Mouse (Mus musculus) neutrophil, adult 65 days (primary cell): ENCODE results near the gene Tmem150c. TPM values are rescaled to one million over a fixed set of nuclear protein-coding genes. Genes with fewer than 3 reads are reported as not detected.

ENCODE experiments used
- total RNA-seq: library from RNA; stranded (reverse); gene quantifications from 2 replicates; pipeline ENCODE4 v1.2.4, GENCODE M21; 2023

Gene Tmem150c
- 0.19 TPM in 1 of 2 replicates, not detected in the other for total RNA-seq

DNA sequence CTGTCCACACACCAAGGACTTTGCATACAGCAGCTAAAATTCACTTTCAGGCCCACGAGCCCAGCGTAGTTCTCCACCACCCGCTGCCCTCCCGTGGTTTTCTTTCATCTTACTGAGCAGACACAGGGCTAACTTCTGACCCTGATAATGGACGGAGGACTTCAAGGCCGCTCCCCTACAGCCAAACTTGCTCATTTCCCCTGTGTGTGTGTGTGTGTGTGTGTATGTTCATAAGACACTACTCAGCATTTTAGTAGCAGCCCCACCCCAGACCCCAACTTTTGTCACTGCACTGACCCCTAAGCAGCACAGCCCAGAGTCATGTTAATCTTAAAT lies at the start of gene Tmem150c:
Tmem150c (minus strand) TSS at position 171 of the 336 bp plus-strand sequence.

DNA sequence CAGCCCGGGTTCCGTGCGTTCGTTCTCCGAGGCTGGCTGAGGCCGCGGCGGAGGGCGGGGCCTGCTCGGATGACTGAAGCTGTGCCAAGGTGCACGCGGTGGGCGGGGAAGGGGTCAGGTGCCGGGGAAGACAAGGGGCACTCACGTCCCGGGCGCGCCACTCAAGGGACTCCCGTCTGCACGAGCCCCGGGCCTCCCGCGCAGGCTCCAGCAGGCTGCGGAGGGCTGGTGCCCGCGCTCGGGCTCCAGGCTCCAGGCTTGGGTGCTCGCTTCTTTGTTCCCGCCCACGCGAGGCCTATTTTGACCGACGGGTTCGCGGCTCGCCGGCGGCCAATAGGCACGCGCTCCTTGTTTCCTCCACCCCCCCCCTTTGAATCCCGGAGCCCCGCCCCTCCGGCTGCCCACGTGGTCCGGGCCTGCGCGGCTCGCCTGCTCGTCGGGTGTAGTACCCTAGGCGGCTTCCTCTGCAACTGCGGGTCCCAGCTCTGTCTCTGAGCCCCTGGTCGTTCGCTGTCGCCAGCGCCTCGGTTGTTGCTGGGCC lies 119.9 kb downstream of the Tmem150c start, which contains the start of the genes Hnrnpdl and Enoph1:
Hnrnpdl (minus strand) TSS at position 63 of the 541 bp plus-strand sequence.
Enoph1 (plus strand) TSS at position 384 of the 541 bp plus-strand sequence.

Other genes with a start within 250 kb of the Tmem150c start
- gene Hnrnpd, start 180.9 kb downstream of the Tmem150c start, total RNA-seq = 197 and 201 TPM in 2 replicates
- 1.7 and 2.3 TPM in 2 replicates for gene 4930524J08Rik, start 180.7 kb downstream of the Tmem150c start, total RNA-seq
- gene Hnrnpdl, start 120.1 kb downstream of the Tmem150c start, total RNA-seq = 150 and 179 TPM in 2 replicates
- 13.4 and 21.2 TPM in 2 replicates for gene Enoph1, start 119.8 kb downstream of the Tmem150c start, total RNA-seq